Mouse (Mus musculus) frontal cortex, postnatal 14 days (tissue): ENCODE data around the gene Glud1.
"Not testable (repeated sequence)": the region's sequence is repeated elsewhere in the genome, so short reads cannot be mapped to it uniquely, and the experiment has no call there.

Experiments
- DNase-seq, 2 experiments: peaks; one replicate each; pipeline ENCODE4 v3.0.0; 2022; ENCODE audit warnings: low spot score in 2 of 2

Gene Glud1

GRCm38 (mm10) chr14:34353326-34353725, 42.8 kb downstream of the Glud1 start:
- no peak for DNase-seq

DNA sequence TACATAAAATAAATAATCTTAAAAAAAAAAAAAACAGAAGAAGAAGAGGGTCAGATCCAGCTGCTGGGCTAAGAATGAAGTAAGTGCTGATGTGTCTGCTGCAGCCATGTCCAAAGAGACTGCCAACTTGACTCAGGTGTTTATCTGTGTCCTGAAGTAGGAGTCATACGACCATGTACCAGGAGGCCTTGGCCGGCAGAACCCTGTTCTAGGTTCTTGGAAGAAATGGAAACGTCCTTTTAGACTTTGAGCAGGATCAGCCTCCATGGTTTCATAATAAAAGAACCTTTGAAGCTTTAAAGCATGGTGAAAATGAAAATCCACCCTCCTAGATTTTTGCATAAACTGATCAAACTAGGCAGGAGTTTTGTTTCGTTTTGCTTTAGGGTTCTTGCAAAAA, 43.9 kb downstream of the Glud1 start:
- DNase-seq: no peak

DNA sequence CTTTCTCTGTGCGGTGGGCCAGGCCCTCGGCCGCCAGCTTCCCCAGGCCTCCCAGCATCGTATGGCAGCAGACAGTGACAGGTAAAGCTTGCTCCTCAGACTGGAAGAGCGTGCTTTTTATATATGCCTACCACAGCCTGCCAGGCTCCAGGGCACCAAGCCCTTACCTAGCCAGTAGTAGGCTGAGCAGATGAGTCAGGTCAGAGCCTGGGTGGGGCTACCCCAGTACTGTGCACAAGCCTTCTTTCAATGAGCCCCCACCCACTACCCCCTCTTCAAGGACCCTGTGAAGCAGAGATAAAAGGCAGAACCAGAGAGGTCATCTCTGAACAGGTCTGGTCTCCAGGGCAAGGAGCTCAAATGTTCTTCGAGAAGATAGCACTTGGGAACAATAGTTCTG, 44.8 kb downstream of the Glud1 start, which contains the start of gene Fam25c:
Gene Fam25c (minus strand): TSS at position 133 of the 400 bp plus-strand sequence.
- DNase-seq: no peak

GRCm38 (mm10) chr14:34357671-34358455, 47.3 kb downstream of the Glud1 start:
- no peak for DNase-seq

DNA sequence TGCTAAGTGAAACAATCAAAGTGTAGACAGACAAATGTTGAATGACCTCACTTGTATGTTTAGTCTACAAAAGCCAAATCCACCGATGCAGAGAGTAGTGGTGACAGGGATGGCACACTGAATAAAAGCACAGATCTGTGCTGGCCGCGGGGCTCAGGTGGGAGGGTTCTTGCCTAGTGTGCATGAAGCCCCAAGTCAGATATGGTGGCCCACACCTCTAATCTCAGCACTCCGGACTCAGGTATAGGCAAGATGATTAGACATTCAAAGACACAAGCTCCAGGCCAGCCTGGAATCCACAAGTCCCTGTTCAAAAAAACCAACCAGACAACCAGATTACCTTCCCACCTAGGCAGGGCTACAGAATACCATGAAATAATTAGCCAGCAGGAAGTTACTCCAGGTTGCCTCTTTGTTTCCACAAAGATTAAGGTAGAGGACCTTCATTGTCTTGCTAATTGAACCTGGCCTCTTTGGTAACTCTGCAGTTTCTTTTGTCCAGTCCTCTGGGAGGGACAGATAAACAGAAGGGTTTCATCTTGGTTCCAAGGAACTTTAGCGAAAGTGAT, 49.2 kb downstream of the Glud1 start:
- DNase-seq: no peak

- no peak for DNase-seq
These were observed 49.7 kb downstream of the Glud1 start for GRCm38 (mm10) chr14:34360251-34360650.

GRCm38 (mm10) chr14:34362135-34362534, 51.6 kb downstream of the Glud1 start:
- DNase-seq: no peak

GRCm38 (mm10) chr14:34362726-34363445, 52.4 kb downstream of the Glud1 start:
- peak; percentile 50 to 63 for DNase-seq

DNA sequence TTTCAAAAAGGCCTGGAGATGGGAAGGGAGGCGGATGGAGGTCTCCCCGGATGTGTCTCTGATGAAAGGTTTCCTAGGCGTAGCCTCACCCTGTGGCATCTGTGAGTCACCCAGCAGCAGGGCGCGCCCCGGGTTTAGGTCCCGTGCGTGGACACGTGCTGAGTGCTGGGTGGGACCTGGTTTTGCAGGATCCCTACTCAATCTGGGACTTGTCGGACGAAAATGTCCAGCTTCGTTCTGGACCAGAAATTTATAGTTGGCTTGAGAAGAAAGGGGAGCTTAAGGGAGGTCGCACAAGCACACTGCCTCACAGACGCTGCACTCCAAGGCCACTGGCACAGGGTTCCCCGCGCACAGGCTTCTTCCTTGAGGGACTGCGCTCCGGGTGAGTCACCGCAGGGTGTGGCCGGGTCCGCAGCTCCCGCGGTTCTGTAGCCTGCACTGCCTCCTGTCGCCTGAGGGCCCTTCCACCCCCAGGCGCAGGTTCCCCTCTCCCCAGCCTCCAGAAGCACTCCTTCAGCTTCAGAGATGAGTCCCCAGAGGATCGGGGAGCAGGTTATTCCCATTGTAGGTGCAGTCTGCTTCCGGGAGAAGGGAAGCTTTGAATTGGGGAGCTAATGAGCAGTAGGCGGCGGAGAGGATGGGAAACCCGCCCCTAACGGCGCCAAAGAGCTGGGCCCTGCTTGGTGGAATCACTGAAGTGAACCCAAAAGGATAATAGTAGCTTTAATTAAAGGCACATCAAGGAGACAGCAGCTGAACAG, 53.1 kb downstream of the Glud1 start:
- peak; percentile 29 to 37 for DNase-seq

- not testable (repeated sequence) for DNase-seq
These were observed 54.0 kb downstream of the Glud1 start for GRCm38 (mm10) chr14:34364254-34365146.

GRCm38 (mm10) chr14:34365147-34365507, 54.6 kb downstream of the Glud1 start:
- no peak for DNase-seq

DNA sequence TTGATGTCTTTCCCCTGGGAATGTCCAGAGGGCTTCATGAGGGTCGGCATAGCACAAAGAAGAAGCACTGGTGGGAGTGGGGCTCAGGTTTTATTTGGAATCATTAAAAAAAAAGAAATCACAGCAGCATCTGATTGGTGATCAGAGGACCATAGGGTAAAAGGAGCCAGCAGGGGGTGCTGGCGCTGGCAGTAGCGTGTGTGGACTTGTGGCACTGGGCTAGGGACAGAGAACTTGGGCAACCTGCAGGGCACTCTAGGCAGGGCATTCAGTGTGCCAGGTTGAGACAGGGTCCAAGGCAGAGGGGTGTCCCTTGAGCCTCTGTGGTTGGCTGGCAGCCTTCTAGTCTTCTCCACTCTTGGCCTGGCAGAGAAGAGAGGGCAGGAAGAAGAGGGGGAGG, 59.7 kb downstream of the Glud1 start:
- no peak for DNase-seq

GRCm38 (mm10) chr14:34370921-34371320, 60.4 kb downstream of the Glud1 start:
- no peak for DNase-seq

DNA sequence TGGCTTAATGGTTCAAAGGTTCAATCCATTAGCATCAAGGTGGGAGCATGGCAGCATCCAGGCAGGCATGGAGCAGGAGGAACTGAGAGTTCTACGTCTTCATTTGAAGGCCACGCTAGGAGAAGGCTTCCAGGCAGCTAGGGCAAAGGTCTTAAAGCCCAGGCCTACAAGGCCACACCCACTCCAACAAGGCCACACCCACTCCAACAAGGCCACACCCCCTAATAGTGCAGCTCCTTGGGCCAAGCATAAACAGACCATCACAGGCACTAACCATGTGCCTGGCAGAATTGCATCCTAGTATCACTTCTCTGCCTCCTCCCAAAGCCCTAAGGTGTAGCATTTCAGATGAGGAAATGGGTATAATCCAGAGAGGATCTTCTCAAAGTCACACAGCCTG, 61.2 kb downstream of the Glud1 start:
- DNase-seq: no peak

DNA sequence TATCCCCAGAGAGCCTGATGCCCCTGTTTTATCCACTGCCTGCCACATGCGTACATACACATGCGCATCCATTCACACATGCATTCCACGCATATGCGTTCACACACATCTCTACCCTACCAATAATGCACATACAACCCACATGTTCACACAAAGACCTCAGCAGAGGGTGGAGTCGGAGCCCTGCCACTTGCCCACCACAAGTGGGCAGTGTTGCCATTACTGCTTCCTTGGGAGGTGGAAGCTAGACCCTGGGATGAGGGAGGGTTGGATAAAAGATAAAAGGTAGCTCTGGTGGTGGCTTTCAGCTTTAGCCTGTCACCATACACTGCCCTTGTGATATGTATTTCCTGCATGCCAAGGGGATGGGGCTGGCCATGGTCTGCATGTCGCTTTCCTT, 62.1 kb downstream of the Glud1 start:
- peak in 1 of 2 experiments; percentile 59 for DNase-seq

- no peak for DNase-seq
These were observed 63.1 kb downstream of the Glud1 start for GRCm38 (mm10) chr14:34373581-34373980.

DNA sequence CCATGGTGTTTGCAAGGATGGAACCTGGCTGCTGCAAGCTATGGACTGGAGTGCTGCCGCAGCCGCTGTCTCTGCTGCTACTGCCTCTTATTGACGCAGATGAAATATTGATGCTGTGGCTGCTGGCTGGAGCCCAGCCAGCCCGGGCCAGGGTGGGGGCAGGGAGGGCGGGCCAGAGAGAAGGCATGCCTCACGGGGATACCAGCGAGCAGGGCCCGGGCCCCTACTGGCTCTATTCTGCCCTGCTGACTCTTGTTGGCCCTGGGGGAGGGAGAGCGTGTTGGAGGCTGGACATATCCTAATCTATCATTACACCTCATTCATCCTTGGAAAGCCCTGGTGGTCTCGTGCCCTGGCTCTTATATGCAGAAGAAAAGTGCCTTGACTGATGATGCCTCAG, 64.0 kb downstream of the Glud1 start, which contains the start of gene Sncg:
Gene Sncg (minus strand): TSS at position 213 of the 400 bp plus-strand sequence.
- DNase-seq: no peak

DNA sequence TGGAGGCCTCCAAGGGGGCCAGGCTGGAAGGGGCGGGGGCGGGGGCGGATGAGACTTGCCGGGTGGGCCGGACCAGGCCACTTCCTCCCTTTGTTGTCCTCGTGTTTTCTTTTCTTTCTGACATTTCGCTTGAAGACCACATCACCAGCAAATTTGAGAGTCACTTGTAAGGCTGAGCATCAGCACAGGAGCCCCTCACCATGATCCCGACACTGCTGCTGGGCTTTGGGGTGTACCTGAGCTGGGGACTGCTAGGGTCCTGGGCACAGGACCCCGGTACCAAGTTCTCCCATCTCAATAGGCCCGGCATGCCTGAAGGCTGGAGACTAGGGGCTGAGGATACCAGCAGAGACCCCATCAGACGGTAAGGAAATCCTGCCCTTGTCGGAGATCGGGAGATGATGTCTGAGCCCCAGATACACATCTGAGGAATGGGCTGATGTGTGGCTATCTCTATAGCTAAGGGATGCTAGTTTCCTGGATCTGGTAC, 64.9 kb downstream of the Glud1 start, which contains the start of gene Mmrn2:
Gene Mmrn2 (plus strand): TSS at position 51 of the 490 bp plus-strand sequence.
- DNase-seq: no peak

DNA sequence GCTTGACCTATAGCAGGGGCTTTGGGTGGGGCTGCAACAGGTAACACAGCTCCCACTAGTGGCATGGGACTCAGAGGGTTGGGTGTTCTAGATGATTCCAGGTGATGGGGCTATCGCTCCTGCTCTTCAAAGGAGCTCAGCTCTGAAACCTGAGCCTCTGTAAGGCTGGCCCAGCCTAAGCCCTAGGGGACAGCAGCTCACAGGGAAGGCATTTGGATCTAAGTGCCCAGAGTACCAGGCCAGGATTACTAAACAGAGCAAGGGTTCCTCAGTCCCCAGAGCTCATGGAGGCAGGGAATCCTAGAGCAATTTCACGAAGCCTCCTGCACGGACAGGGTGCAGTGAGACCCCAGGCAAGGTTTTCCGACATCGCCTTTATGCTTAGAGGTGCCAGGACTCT, 65.4 kb downstream of the Glud1 start:
- no peak for DNase-seq

- DNase-seq: no peak
These were observed 66.6 kb downstream of the Glud1 start for GRCm38 (mm10) chr14:34377121-34377520.
